Mouse (Mus musculus) cerebellum, adult 2 months (tissue): ENCODE results near the gene Zfp341.

ENCODE experiments used
- CTCF ChIP-seq: fragments of 200-500 bp; IDR thresholded peaks from 2 replicates; pipeline ENCODE4 v1.5.1; 2011; ENCODE audit warnings: low read depth, mild to moderate bottlenecking, control low read depth, low read length, moderate library complexity, borderline replicate concordance; ENCODE audit not compliant: insufficient read depth
- POLR2A ChIP-seq: fragments of 200-500 bp; IDR thresholded peaks from 2 replicates; pipeline ENCODE4 v1.6.1; 2011; ENCODE audit warnings: low read length, control low read depth, borderline replicate concordance; ENCODE audit not compliant: insufficient read depth

DNA sequence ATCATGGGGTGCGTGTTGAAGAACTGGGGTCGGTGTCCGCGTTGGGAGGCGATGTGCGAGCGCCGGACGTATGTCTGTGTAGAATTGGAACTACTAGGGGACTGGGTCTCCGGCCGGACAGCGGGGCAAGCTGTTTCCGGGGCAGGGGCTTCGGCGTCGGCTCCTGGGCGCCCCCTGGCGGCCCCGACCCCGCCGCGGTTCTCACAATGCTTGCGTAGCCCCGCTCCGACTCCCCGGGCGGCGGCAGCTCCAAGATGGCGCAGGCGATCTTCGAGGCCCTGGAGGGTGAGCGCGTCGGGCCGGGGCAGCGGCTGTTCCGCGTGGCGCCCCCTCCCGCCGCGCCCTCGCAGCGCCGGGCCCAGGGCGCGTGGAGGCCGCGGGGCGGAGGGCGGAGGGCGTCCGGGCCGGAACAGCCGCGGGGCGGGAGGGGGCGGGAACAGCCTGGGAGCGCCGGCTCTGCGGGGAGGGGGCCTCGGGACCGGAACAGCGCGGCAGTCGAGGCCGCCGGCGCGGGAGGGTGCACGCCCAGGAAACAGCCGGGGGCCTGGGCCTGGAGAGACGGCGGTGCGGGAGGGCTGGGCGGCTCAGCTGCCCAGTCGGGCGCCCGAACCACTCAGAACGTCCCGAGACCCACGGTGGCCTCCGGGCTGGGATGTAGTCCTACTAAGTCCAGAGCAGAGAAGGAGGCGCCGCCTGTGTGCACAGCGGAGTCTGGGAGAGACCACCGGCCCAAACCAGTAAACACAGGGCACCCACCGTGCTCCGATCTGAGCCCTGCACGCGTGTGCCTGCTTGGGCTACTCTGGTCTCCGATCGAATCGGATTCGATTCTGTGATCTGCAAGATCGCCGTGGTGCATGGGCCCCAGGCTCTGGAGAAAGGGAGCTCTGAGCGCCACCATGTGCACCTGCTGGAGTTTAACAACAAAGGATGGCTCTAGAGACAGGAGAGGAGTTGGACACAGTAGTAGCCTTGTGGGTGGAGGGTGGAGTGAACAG, at the start of gene Zfp341, which contains the start of gene 4930519P11Rik:
- TF ChIP-seq POLR2A, result peak; percentile 22; the same call in 1 of the 2 replicates
- TF ChIP-seq CTCF, result peak; percentile 56; the same call in 1 of the 2 replicates
